Mouse (Mus musculus) lung, postnatal 0 days (tissue): Measurements from ENCODE around the gene Setd6. TPM values are rescaled to one million over a fixed set of nuclear protein-coding genes. Genes with fewer than 3 reads are reported as not detected.
A peak's percentile ranks its signal among the peaks of the same experiment; 100 is the strongest.

Experiments used
- ATAC-seq: fragments of 200-750 bp; cut with Nextera tagmentation; 2 replicates; pipeline ENCODE4 v1.8.0; 2017; ENCODE audit warnings: moderate library complexity
- DNase-seq: peaks from one replicate; pipeline ENCODE4 v3.0.0-alpha.2; 2016; ENCODE audit warnings: low spot score
- H3K27ac ChIP-seq: fragments of 300-500 bp; sonication (generic); 2 replicates; pipeline ENCODE4 v1.5.1; 2014; ENCODE audit warnings: antibody characterized with exemption, mild to moderate bottlenecking, low read length, mixed read lengths
- H3K27me3 ChIP-seq: fragments of 300-500 bp; sonication (generic); replicated peaks from 2 replicates; pipeline ENCODE4 v1.6.1; 2014; ENCODE audit warnings: low read length, mixed read lengths; ENCODE audit not compliant: insufficient read depth
- H3K36me3 ChIP-seq: fragments of 300-500 bp; sonication (generic); 2 replicates; pipeline ENCODE4 v1.6.1; 2014; ENCODE audit warnings: low read length, mixed read lengths; ENCODE audit not compliant: insufficient read depth
- H3K4me1 ChIP-seq: fragments of 300-500 bp; sonication (generic); 2 replicates; pipeline ENCODE4 v1.6.1; 2014; ENCODE audit warnings: antibody characterized with exemption, low read depth, low read length, mixed read lengths; ENCODE audit not compliant: insufficient read depth
- H3K4me2 ChIP-seq: fragments of 300-500 bp; sonication (generic); replicated peaks from 2 replicates; pipeline ENCODE4 v1.6.1; 2014; ENCODE audit warnings: low read depth, mild to moderate bottlenecking, low read length, moderate library complexity, mixed read lengths
- H3K4me3 ChIP-seq: fragments of 300-500 bp; sonication (generic); 2 replicates; pipeline ENCODE4 v1.5.1; 2014; ENCODE audit warnings: low read depth, low read length
- H3K9ac ChIP-seq: fragments of 300-500 bp; sonication (generic); replicated peaks from 2 replicates; pipeline ENCODE4 v1.6.1; 2014; ENCODE audit warnings: low read depth, mild to moderate bottlenecking
- H3K9me3 ChIP-seq: fragments of 300-500 bp; sonication (generic); 2 replicates; pipeline ENCODE4 v1.6.1; 2016; ENCODE audit warnings: low read length, mixed read lengths
- CTCF ChIP-seq: IDR thresholded peaks from 2 replicates; pipeline ENCODE4 v1.5.1; 2016; ENCODE audit warnings: antibody characterized with exemption, mild to moderate bottlenecking
- EP300 ChIP-seq: IDR thresholded peaks from 2 replicates; pipeline ENCODE4 v1.6.1; 2016; ENCODE audit warnings: antibody characterized with exemption, mild to moderate bottlenecking, control low read depth
- WGBS: fragments of 180-500 bp; shearing (Covaris S2); extraction: QIAGEN DNeasy Blood & Tissue Kit; methylation state at CpG from one replicate; pipeline ENCODE4 v1.1.7; 2014; 5-methylcytosine and 5-hydroxymethylcytosine counted together
- polyA plus RNA-seq: library from polyadenylated mRNA; unstranded; fragments of >200 nt; fragmentation: Nextera tagmentation; extraction: Ambion mirVana; gene quantifications from 2 replicates; pipeline ENCODE4 v1.2.1, GENCODE M21; 2015

Setd6 gene
- polyA plus RNA-seq, 1 experiment from 2014 or later, result 7.8 TPM

DNA sequence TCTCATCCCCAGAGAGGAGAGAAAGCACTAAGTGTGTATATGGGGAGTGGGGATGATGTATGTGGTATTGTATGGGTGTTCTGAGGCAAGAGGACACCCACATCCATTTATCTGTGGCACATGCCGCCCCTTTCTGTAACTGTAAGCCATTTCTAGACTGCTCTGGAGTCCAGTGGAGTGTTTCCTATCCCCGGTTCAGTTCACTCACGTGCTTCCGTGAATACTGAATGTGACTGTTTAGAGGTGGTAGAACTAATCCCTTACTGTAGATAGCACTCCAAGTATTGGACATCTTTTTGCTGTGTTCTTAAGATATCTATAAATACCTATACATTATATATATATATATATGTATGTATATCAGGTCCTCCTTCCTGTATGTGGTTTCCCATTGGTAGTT lies 1.3 kb upstream of the Setd6 start:
- H3K9ac ChIP-seq, result no peak overlapping the region
- no peak for ATAC-seq
- H3K4me1 ChIP-seq, result peaks cover 5% of the 10 kb centered on the region; the same call in 1 of the 2 replicates
- no peak for TF ChIP-seq CTCF
- no peak for TF ChIP-seq EP300
- H3K4me3 ChIP-seq, result no peak overlapping the region
- no peaks in the 10 kb centered on the region for H3K9me3 ChIP-seq
- 88% methylated on average over 4 of the region's 4 CpGs for WGBS
- no peak overlapping the region for H3K27ac ChIP-seq
- no peak overlapping the region for H3K4me2 ChIP-seq
- no peaks in the 10 kb centered on the region for H3K36me3 ChIP-seq
- DNase-seq, result no peak
- no peaks in the 10 kb centered on the region for H3K27me3 ChIP-seq

DNA sequence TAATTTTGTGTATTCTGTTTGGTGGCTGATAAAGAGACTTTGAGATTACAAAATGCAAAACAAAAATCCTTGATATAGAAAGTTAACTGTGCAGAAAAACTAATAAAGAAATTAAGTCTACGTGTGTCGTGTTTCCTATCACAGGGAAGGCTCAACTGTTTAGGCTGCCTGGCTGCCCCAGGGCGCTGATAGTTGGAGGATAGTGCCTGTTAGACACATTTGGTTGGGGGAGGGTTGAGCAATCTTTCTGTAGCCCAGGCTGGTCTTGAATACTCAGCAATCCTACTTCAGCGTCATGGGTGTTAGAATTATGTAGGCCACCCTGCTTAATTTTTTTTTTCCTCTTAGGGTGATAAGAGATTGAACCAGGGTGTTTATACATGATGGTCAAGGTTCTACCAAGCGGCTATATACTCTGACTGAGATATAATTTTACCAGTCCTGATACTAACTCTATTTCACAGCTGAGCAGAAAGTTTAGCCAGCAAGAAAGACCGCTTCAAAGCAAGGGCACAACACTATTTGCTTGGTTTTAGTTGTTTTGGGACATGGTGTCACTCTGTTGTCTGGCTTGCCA lies 756 bp upstream of the Setd6 start:
- no peak overlapping the region for H3K9ac ChIP-seq
- H3K4me2 ChIP-seq, result peak overlapping the region; percentile 98
- TF ChIP-seq EP300 (no peak), CTCF (no peak)
- H3K36me3 ChIP-seq, result 0 out of 2 replicates have a peak, but pooled peaks cover 4% of the 10 kb centered on the region
- H3K27me3 ChIP-seq, result no peaks in the 10 kb centered on the region
- DNase-seq (no peak), ATAC-seq (no peak)
- H3K9me3 ChIP-seq, result no peaks in the 10 kb centered on the region
- H3K4me1 ChIP-seq, result peaks cover 5% of the 10 kb centered on the region; the same call in 1 of the 2 replicates
- WGBS, result 83% methylated on average over 6 of the region's 6 CpGs
- H3K27ac ChIP-seq, result no peak overlapping the region
- H3K4me3 ChIP-seq, result peak overlapping the region; percentile 80

DNA sequence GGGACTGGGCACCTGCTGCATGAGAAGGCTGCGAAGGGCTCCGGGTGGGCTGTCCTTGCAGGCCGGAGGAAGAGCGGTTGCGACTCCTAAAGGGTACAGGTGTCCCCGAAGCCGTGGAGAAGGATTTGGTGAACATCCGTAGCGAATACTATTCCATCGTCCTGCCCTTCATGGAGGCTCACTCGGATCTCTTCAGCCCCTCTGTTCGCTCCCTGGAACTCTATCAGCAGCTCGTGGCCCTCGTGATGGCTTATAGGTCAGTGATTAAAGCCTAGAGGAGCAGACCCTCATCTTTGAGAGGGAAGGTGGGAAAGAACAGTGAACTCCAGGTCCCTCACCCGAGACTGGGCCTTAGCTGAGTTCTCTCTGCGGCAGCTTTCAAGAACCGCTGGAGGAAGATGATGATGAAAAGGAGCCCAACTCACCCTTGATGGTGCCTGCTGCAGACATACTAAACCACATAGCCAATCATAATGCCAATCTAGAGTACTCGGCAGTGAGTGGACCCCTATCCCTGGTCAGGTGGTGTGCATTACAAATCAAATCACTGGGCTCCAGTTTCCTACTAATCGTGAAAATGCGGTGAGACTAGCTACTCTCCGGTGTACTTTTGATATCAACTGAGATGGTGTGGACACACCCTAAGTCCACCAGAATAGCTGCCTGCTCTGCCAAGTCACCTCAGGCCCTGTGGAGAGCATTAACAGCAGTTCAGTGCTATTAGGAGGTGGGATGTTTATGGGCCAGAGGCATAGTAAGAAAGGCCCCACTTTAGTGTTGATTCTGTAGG lies 1.1 kb downstream of the Setd6 start:
- Histone ChIP-seq H3K27ac (no peak overlapping the region), H3K4me3 (peak overlapping the region; percentile 80), H3K4me1 (peaks cover 5% of the 10 kb centered on the region; the same call in 1 of the 2 replicates), H3K9me3 (no peaks in the 10 kb centered on the region), H3K36me3 (peaks cover 4% of the 10 kb centered on the region; the same call in 1 of the 2 replicates), H3K27me3 (no peaks in the 10 kb centered on the region), H3K9ac (no peak overlapping the region), H3K4me2 (peak overlapping the region; percentile 98)
- DNase-seq (no peak), ATAC-seq (no peak)
- WGBS, result 23% methylated on average over 18 of the region's 21 CpGs
- TF ChIP-seq EP300 (no peak), CTCF (no peak)

DNA sequence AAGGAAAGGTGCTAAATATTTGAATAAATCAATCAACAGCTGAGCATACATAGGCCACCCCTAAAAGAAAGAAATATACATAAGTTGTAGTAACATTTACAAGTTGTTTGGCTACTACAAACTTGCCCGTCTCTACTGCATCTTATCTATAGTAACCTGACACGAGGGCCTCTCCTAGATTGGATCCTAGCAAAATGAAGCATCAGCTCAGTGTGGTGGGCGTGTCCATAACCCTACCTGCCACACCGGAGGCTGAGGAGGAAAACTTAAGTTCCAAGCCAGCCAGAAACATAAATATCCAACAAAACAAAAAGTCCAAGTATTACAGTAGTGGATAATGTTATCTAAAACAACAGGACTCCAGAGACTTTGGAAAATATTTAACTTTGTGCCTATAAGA lies 11.9 kb downstream of the Setd6 start:
- TF ChIP-seq CTCF (no peak), EP300 (no peak)
- no peaks in the 10 kb centered on the region for H3K4me1 ChIP-seq
- ATAC-seq, result no peak
- no peak overlapping the region for H3K27ac ChIP-seq
- peaks cover 42% of the 10 kb centered on the region for H3K36me3 ChIP-seq
- WGBS, result 64% methylated on average over 4 of the region's 4 CpGs
- no peaks in the 10 kb centered on the region for H3K27me3 ChIP-seq
- no peak for DNase-seq
- H3K9me3 ChIP-seq, result no peaks in the 10 kb centered on the region
- H3K9ac ChIP-seq, result no peak overlapping the region
- no peak overlapping the region for H3K4me3 ChIP-seq
- no peak overlapping the region for H3K4me2 ChIP-seq

DNA sequence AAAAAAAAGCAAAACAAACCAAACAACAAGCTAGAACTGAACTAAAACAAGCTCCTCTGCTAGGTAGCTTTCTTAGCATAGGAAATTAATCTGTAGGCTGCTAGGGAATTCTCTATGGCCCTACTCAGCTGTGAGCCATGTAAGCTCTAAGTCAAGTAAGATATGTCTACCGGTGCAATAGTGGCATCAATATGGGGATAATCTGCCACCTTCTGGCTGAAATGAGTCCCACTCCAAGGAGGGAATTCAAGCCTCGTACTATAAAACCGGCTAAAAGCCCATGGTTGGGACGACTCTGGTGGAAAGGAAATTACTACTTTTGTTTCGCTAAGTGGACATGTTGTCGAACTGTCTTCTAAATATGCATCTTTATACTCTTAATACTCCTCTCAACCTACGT lies 22.9 kb downstream of the Setd6 start:
- WGBS, result 72% methylated on average over 7 of the region's 7 CpGs
- peak; percentile 32 for TF ChIP-seq CTCF
- no peak for TF ChIP-seq EP300
- no peak overlapping the region for H3K4me2 ChIP-seq
- H3K27ac ChIP-seq, result no peak overlapping the region
- no peaks in the 10 kb centered on the region for H3K27me3 ChIP-seq
- peaks cover 60% of the 10 kb centered on the region for H3K36me3 ChIP-seq
- H3K9me3 ChIP-seq, result no peaks in the 10 kb centered on the region
- H3K4me3 ChIP-seq, result no peak overlapping the region
- H3K9ac ChIP-seq, result no peak overlapping the region
- ATAC-seq (no peak), DNase-seq (peak; percentile 22)
- H3K4me1 ChIP-seq, result no peaks in the 10 kb centered on the region

DNA sequence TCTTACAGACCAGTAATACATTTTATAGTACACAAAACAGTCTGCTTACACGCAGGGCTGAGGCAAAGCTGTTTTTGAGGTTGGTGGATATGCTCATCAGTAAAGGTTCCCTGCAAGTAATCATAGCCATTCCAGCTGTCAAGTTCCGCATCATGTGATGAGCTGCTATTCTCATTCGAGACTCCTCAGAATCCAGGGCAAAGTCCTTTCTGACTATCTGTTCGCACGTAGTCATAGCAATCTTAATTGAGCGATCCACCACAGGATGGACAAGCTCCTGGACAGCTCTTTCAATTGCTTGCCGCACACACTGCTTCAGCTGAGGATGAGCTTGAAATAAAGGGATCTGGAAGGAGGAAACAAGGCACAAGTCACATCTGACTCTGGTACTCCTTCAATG lies 26.1 kb downstream of the Setd6 start:
- H3K4me2 ChIP-seq, result no peak overlapping the region
- no peaks in the 10 kb centered on the region for H3K27me3 ChIP-seq
- WGBS, result 95% methylated on average over 7 of the region's 7 CpGs
- DNase-seq, result no peak
- no peak overlapping the region for H3K9ac ChIP-seq
- no peak overlapping the region for H3K4me3 ChIP-seq
- H3K36me3 ChIP-seq, result peaks cover 72% of the 10 kb centered on the region
- H3K27ac ChIP-seq, result no peak overlapping the region
- no peaks in the 10 kb centered on the region for H3K4me1 ChIP-seq
- H3K9me3 ChIP-seq, result no peaks in the 10 kb centered on the region
- ATAC-seq, result no peak
- no peak for TF ChIP-seq CTCF
- TF ChIP-seq EP300, result no peak
